Mouse (Mus musculus) G1E (cell line): ENCODE measurements around the gene Fst.

Experiments
- CTCF ChIP-seq: IDR thresholded peaks from 2 replicates; pipeline ENCODE4 v1.5.1; 2012; ENCODE audit warnings: low read depth, low read length, inconsistent platforms, mixed read lengths
- GATA1 ChIP-seq: IDR thresholded peaks from 2 replicates; pipeline ENCODE4 v1.6.1; 2012; ENCODE audit warnings: borderline replicate concordance, low read length, inconsistent platforms, mixed read lengths
- GATA2 ChIP-seq: IDR thresholded peaks from 2 replicates; pipeline ENCODE4 v1.6.1; 2012; ENCODE audit warnings: low read depth, low read length, inconsistent platforms, borderline replicate concordance
- TAL1 ChIP-seq: conservative IDR thresholded peaks from 2 replicates; pipeline ENCODE4 v1.6.1; 2012; ENCODE audit warnings: low read depth, low read length, inconsistent platforms, mixed read lengths

DNA sequence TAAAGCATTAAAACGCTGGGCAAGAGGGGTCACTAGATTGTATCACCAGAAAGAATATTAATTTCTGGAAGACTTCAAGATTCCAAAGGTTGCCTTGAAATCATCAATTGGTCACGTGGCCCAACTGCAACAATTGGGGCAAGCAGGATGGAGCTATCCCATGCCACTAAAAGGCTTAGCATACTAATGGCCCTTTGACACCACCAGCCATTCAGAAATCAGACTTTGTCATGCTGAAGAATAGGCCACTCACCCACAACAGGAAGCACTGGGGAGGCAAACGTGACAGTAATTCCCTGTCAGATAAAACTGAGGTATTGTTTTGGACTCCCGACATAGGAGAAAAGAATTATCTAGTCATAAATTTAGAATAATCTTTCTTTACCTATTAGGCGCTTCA, 52.3 kb downstream of the Fst start:
- no peak for TF ChIP-seq CTCF
- no peak for TF ChIP-seq GATA1
- no peak for TF ChIP-seq GATA2
- TF ChIP-seq TAL1, result no peak
